Mouse (Mus musculus): ENCODE results near the gene Fbxo7. TPM values are rescaled to one million over a fixed set of nuclear protein-coding genes. Genes with fewer than 3 reads are reported as not detected.
A peak's percentile ranks its signal among the peaks of the same experiment; 100 is the strongest.

The Fbxo7 gene
- polyA plus RNA-seq, 1 experiment from 2014 or later = 23.3 TPM

- Histone ChIP-seq H3K27me3 (ENCODE audit: control insufficient read depth, insufficient read depth, low read length) (no peaks in the 10 kb centered on the region), H3K4me3 (ENCODE audit: low read depth, low read length) (no peak overlapping the region), H3K36me3 (replicated peaks; ENCODE audit: control insufficient read depth, insufficient read depth, low read depth, low read length) (no peaks in the 10 kb centered on the region), H3K27ac (replicated peaks; ENCODE audit: low read depth, low read length) (no peak overlapping the region), H3K4me1 (ENCODE audit: control insufficient read depth, insufficient read depth, low read length) (no peaks in the 10 kb centered on the region), H3K9ac (replicated peaks; ENCODE audit: low read length) (no peak overlapping the region), H3K9me3 (replicated peaks; ENCODE audit: control insufficient read depth, low read length) (no peaks in the 10 kb centered on the region), H3K4me2 (ENCODE audit: low read depth, low read length) (no peak overlapping the region)
- WGBS = 91% methylated on average over 2 of the region's 2 CpGs
- no peak for ATAC-seq (replicated peaks; ENCODE audit: insufficient number of reproducible peaks, low FRiP score, low TSS enrichment, low read depth)
- no peak for DNase-seq (ENCODE audit: low spot score)
These were observed 12.1 kb upstream of the Fbxo7 start for GRCm38 (mm10) chr10:86009688-86010087.

- H3K27ac ChIP-seq (replicated peaks; ENCODE audit: low read depth, low read length) = no peak overlapping the region
- ATAC-seq (replicated peaks; ENCODE audit: insufficient number of reproducible peaks, low FRiP score, low TSS enrichment, low read depth) = no peak
- H3K27me3 ChIP-seq (ENCODE audit: control insufficient read depth, insufficient read depth, low read length) = no peaks in the 10 kb centered on the region
- no peak overlapping the region for H3K9ac ChIP-seq (replicated peaks; ENCODE audit: low read length)
- WGBS = 62% methylated on average over 6 of the region's 6 CpGs
- DNase-seq (ENCODE audit: low spot score) = no peak
- no peak overlapping the region for H3K4me3 ChIP-seq (ENCODE audit: low read depth, low read length)
- H3K9me3 ChIP-seq (replicated peaks; ENCODE audit: control insufficient read depth, low read length) = no peaks in the 10 kb centered on the region
- no peak overlapping the region for H3K4me2 ChIP-seq (ENCODE audit: low read depth, low read length)
- no peaks in the 10 kb centered on the region for H3K36me3 ChIP-seq (replicated peaks; ENCODE audit: control insufficient read depth, insufficient read depth, low read depth, low read length)
- H3K4me1 ChIP-seq (ENCODE audit: control insufficient read depth, insufficient read depth, low read length) = no peaks in the 10 kb centered on the region
These were observed 11.1 kb upstream of the Fbxo7 start for GRCm38 (mm10) chr10:86010636-86011035.

- H3K36me3 ChIP-seq (replicated peaks; ENCODE audit: control insufficient read depth, insufficient read depth, low read depth, low read length) = no peaks in the 10 kb centered on the region
- no peak overlapping the region for H3K4me3 ChIP-seq (ENCODE audit: low read depth, low read length)
- 88% methylated on average over 2 of the region's 2 CpGs for WGBS
- H3K9me3 ChIP-seq (replicated peaks; ENCODE audit: control insufficient read depth, low read length) = no peaks in the 10 kb centered on the region
- DNase-seq (ENCODE audit: low spot score) = no peak
- no peak overlapping the region for H3K27ac ChIP-seq (replicated peaks; ENCODE audit: low read depth, low read length)
- no peak overlapping the region for H3K9ac ChIP-seq (replicated peaks; ENCODE audit: low read length)
- no peaks in the 10 kb centered on the region for H3K27me3 ChIP-seq (ENCODE audit: control insufficient read depth, insufficient read depth, low read length)
- H3K4me2 ChIP-seq (ENCODE audit: low read depth, low read length) = no peak overlapping the region
- no peak for ATAC-seq (replicated peaks; ENCODE audit: insufficient number of reproducible peaks, low FRiP score, low TSS enrichment, low read depth)
- H3K4me1 ChIP-seq (ENCODE audit: control insufficient read depth, insufficient read depth, low read length) = no peaks in the 10 kb centered on the region
These were observed 10.6 kb upstream of the Fbxo7 start for GRCm38 (mm10) chr10:86011172-86011571.

GRCm38 (mm10) chr10:86011781-86012180 lies 10.0 kb upstream of the Fbxo7 start, which contains the start of gene Bpifc:
TSS of gene Bpifc (minus strand) at chr10:86011895.
- H3K36me3 ChIP-seq (replicated peaks; ENCODE audit: control insufficient read depth, insufficient read depth, low read depth, low read length) = no peaks in the 10 kb centered on the region
- H3K27ac ChIP-seq (replicated peaks; ENCODE audit: low read depth, low read length) = no peak within 1 kb of the TSS
- ATAC-seq (replicated peaks; ENCODE audit: insufficient number of reproducible peaks, low FRiP score, low TSS enrichment, low read depth) = no peak
- no peak within 1 kb of the TSS for H3K4me3 ChIP-seq (ENCODE audit: low read depth, low read length)
- no peaks in the 10 kb centered on the region for H3K4me1 ChIP-seq (ENCODE audit: control insufficient read depth, insufficient read depth, low read length)
- H3K4me2 ChIP-seq (ENCODE audit: low read depth, low read length) = no peak within 1 kb of the TSS
- H3K9ac ChIP-seq (replicated peaks; ENCODE audit: low read length) = no peak within 1 kb of the TSS
- H3K27me3 ChIP-seq (ENCODE audit: control insufficient read depth, insufficient read depth, low read length) = no peaks in the 10 kb centered on the region
- no peak for DNase-seq (ENCODE audit: low spot score)
- H3K9me3 ChIP-seq (replicated peaks; ENCODE audit: control insufficient read depth, low read length) = no peaks in the 10 kb centered on the region
- WGBS = 88% methylated on average over 2 of the region's 2 CpGs

GRCm38 (mm10) chr10:86017781-86018180 lies 4.0 kb upstream of the Fbxo7 start:
- WGBS = 86% methylated on average over 7 of the region's 7 CpGs

GRCm38 (mm10) chr10:86018813-86019212 lies 3.0 kb upstream of the Fbxo7 start:
- Histone ChIP-seq H3K27me3 (ENCODE audit: control insufficient read depth, insufficient read depth, low read length) (no peaks in the 10 kb centered on the region), H3K4me3 (ENCODE audit: low read depth, low read length) (no peak overlapping the region), H3K9me3 (replicated peaks; ENCODE audit: control insufficient read depth, low read length) (no peaks in the 10 kb centered on the region), H3K36me3 (replicated peaks; ENCODE audit: control insufficient read depth, insufficient read depth, low read depth, low read length) (no peaks in the 10 kb centered on the region), H3K27ac (replicated peaks; ENCODE audit: low read depth, low read length) (no peak overlapping the region), H3K4me2 (ENCODE audit: low read depth, low read length) (no peak overlapping the region), H3K9ac (replicated peaks; ENCODE audit: low read length) (no peak overlapping the region), H3K4me1 (ENCODE audit: control insufficient read depth, insufficient read depth, low read length) (no peaks in the 10 kb centered on the region)
- 33% methylated on average over 5 of the region's 5 CpGs for WGBS
- ATAC-seq (replicated peaks; ENCODE audit: insufficient number of reproducible peaks, low FRiP score, low TSS enrichment, low read depth) (no peak), DNase-seq (ENCODE audit: low spot score) (no peak)

More at GRCm38 (mm10) chr10:86017781-86018180, 4.0 kb upstream of the Fbxo7 start:
- Histone ChIP-seq H3K9ac (replicated peaks; ENCODE audit: low read length) (no peak overlapping the region), H3K9me3 (replicated peaks; ENCODE audit: control insufficient read depth, low read length) (no peaks in the 10 kb centered on the region), H3K4me2 (ENCODE audit: low read depth, low read length) (no peak overlapping the region), H3K4me1 (ENCODE audit: control insufficient read depth, insufficient read depth, low read length) (no peaks in the 10 kb centered on the region), H3K4me3 (ENCODE audit: low read depth, low read length) (no peak overlapping the region), H3K36me3 (replicated peaks; ENCODE audit: control insufficient read depth, insufficient read depth, low read depth, low read length) (no peaks in the 10 kb centered on the region), H3K27me3 (ENCODE audit: control insufficient read depth, insufficient read depth, low read length) (no peaks in the 10 kb centered on the region), H3K27ac (replicated peaks; ENCODE audit: low read depth, low read length) (no peak overlapping the region)
- DNase-seq (ENCODE audit: low spot score) = no peak
- ATAC-seq (replicated peaks; ENCODE audit: insufficient number of reproducible peaks, low FRiP score, low TSS enrichment, low read depth) = no peak

- no peaks in the 10 kb centered on the region for H3K36me3 ChIP-seq (replicated peaks; ENCODE audit: control insufficient read depth, insufficient read depth, low read depth, low read length)
- no peak overlapping the region; the same call in 1 of the 2 replicates for H3K9ac ChIP-seq (replicated peaks; ENCODE audit: low read length)
- H3K27me3 ChIP-seq (ENCODE audit: control insufficient read depth, insufficient read depth, low read length) = no peaks in the 10 kb centered on the region
- no peak overlapping the region for H3K4me2 ChIP-seq (ENCODE audit: low read depth, low read length)
- no peak for DNase-seq (ENCODE audit: low spot score)
- H3K27ac ChIP-seq (replicated peaks; ENCODE audit: low read depth, low read length) = no peak overlapping the region
- no peak overlapping the region for H3K4me3 ChIP-seq (ENCODE audit: low read depth, low read length)
- H3K4me1 ChIP-seq (ENCODE audit: control insufficient read depth, insufficient read depth, low read length) = no peaks in the 10 kb centered on the region
- peak; percentile 60 for ATAC-seq (replicated peaks; ENCODE audit: insufficient number of reproducible peaks, low FRiP score, low TSS enrichment, low read depth)
- under 1% methylated on average over 3 of the region's 3 CpGs for WGBS
- H3K9me3 ChIP-seq (replicated peaks; ENCODE audit: control insufficient read depth, low read length) = no peaks in the 10 kb centered on the region
These were observed 394 bp upstream of the Fbxo7 start for GRCm38 (mm10) chr10:86021408-86021748.

- peak overlapping the region; percentile 60 for H3K4me3 ChIP-seq (ENCODE audit: low read depth, low read length)
- WGBS = 6% methylated on average over 6 of the region's 6 CpGs
- H3K4me1 ChIP-seq (ENCODE audit: control insufficient read depth, insufficient read depth, low read length) = no peaks in the 10 kb centered on the region
- peak overlapping the region; percentile 78 for H3K9ac ChIP-seq (replicated peaks; ENCODE audit: low read length)
- peak overlapping the region; percentile 79 for H3K4me2 ChIP-seq (ENCODE audit: low read depth, low read length)
- no peak for DNase-seq (ENCODE audit: low spot score)
- no peaks in the 10 kb centered on the region for H3K27me3 ChIP-seq (ENCODE audit: control insufficient read depth, insufficient read depth, low read length)
- no peaks in the 10 kb centered on the region for H3K36me3 ChIP-seq (replicated peaks; ENCODE audit: control insufficient read depth, insufficient read depth, low read depth, low read length)
- peak; percentile 37; the same call in 1 of the 2 replicates for ATAC-seq (replicated peaks; ENCODE audit: insufficient number of reproducible peaks, low FRiP score, low TSS enrichment, low read depth)
- H3K27ac ChIP-seq (replicated peaks; ENCODE audit: low read depth, low read length) = no peak overlapping the region
- H3K9me3 ChIP-seq (replicated peaks; ENCODE audit: control insufficient read depth, low read length) = no peaks in the 10 kb centered on the region
These were observed 673 bp downstream of the Fbxo7 start for GRCm38 (mm10) chr10:86022474-86022816.

Measured in embryonic facial prominence, embryonic 11.5 days (tissue).